Mouse (Mus musculus) cortical plate, adult 2 months (tissue): ENCODE measurements around the gene Gprc5b.

Experiments used
- CTCF ChIP-seq: fragments of 200-500 bp; IDR thresholded peaks from 2 replicates; pipeline ENCODE4 v1.5.1; 2011; ENCODE audit warnings: mild to moderate bottlenecking, control low read depth, low read length; ENCODE audit not compliant: insufficient read depth; ENCODE audit errors: extremely low read depth
- POLR2A ChIP-seq: fragments of 200-500 bp; IDR thresholded peaks from 2 replicates; pipeline ENCODE4 v1.6.1; 2011; ENCODE audit warnings: mild to moderate bottlenecking, low read length, control low read depth; ENCODE audit not compliant: insufficient read depth; ENCODE audit errors: extremely low read depth

DNA sequence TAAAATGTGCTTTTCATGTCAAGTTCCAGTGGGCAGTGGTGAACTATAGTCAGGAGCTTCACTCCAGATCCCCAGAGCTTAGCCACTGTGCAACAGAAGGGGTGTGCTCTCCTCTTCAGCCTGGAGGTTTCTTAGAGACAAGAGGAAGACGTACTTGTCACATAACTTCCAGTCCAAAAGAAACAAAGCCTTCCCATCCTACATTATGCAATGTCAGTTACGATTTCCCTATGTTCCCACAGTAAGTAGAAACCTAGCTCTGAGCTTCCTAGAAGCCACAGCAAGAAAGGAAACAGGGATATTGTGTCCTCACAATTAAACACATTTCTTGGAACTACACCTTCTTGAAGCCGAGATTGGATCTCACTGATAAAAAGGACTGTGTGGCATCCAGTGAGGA, 47.8 kb downstream of the Gprc5b start:
- TF ChIP-seq CTCF (no peak), POLR2A (no peak)
